Mouse (Mus musculus) brown adipose tissue, adult 24 weeks (tissue): ENCODE measurements around the gene Vip. TPM values are rescaled to one million over a fixed set of nuclear protein-coding genes. Genes with fewer than 3 reads are reported as not detected.
A peak's percentile ranks its signal among the peaks of the same experiment; 100 is the strongest.

Source experiments
- H3K27ac ChIP-seq: fragments of 200-500 bp; replicated peaks from 2 replicates; pipeline ENCODE4 v1.5.1; 2012; ENCODE audit warnings: low read depth, mild to moderate bottlenecking, low read length
- H3K4me1 ChIP-seq: fragments of 200-500 bp; 2 replicates; pipeline ENCODE4 v1.6.1; 2012; ENCODE audit warnings: low read length, mixed read lengths; ENCODE audit not compliant: control insufficient read depth, insufficient read depth, insufficient read length
- H3K4me3 ChIP-seq: fragments of 200-500 bp; 2 replicates; pipeline ENCODE4 v1.5.1; 2012; ENCODE audit warnings: low read depth, mild to moderate bottlenecking, low read length, moderate library complexity; ENCODE audit not compliant: insufficient read depth
- polyA plus RNA-seq: library from polyadenylated mRNA; stranded (reverse); fragments of >200 nt; gene quantifications from 2 replicates; pipeline ENCODE4 v1.2.4, GENCODE M21; 2012; ENCODE audit not compliant: missing spikeins, insufficient read depth, insufficient read length

The Vip gene
- not detected in 2 replicates for polyA plus RNA-seq

- Histone ChIP-seq H3K4me1 (no peaks in the 10 kb centered on the region), H3K27ac (no peak within 1 kb of the TSS), H3K4me3 (no peak within 1 kb of the TSS)
Observed at GRCm38 (mm10) chr10:5639112-5639511, at the start of gene Vip. TSS of gene Vip (plus strand) at chr10:5639218.

DNA sequence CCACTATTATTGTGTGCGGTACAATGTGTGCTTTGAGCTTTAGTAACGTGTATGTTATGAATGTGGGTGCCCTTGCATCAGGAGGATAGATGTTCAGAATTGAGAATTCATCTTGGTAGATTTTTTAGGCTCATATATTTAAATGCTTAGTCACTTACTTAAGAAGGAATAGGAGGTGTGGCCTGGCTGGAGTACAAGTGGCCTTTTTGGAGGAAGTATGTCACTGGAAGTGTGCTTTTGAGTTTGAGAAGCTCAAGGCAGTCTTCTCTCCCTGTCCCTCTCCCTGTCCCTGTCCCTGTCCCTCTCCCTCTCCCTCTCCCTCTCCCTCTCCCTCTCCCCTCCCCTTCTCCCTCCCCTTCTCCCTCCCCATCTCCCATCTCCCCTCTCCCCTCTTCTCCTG lies 48.0 kb upstream of the Vip start:
- Histone ChIP-seq H3K4me3 (no peak overlapping the region), H3K4me1 (peaks cover 4% of the 10 kb centered on the region; the same call in 1 of the 2 replicates), H3K27ac (peak overlapping the region; percentile 100)

- Histone ChIP-seq H3K4me1 (peaks cover 4% of the 10 kb centered on the region; the same call in 1 of the 2 replicates), H3K27ac (peak overlapping the region; percentile 100), H3K4me3 (peak overlapping the region; percentile 42)
Observed at GRCm38 (mm10) chr10:5591996-5592395, 47.0 kb upstream of the Vip start.

DNA sequence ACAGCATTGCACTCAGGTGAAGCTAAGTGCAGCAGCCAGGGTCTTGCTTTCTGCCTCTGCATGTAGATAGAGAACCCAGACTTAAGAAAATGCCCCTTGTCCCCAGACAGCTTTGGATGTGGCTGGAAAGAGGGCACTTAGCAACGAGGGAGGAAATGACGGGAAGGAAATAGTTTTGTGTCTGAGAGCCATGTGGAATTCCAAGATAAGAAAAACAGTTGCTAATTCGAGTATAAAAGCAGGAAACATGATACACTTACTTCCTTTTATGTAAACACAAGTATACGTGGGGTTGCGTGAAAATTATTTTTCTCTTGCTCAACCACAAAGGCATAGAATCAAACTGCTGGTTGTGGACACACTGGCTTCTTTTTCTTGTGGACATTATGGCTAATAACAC lies 45.6 kb upstream of the Vip start, which contains the start of gene Myct1:
Gene Myct1 (plus strand): TSS at position 312 of the 400 bp plus-strand sequence.
- H3K27ac ChIP-seq = peak within 1 kb of the TSS; percentile 94
- H3K4me3 ChIP-seq = peak within 1 kb of the TSS; percentile 71
- peaks cover 4% of the 10 kb centered on the region; the same call in 1 of the 2 replicates for H3K4me1 ChIP-seq

DNA sequence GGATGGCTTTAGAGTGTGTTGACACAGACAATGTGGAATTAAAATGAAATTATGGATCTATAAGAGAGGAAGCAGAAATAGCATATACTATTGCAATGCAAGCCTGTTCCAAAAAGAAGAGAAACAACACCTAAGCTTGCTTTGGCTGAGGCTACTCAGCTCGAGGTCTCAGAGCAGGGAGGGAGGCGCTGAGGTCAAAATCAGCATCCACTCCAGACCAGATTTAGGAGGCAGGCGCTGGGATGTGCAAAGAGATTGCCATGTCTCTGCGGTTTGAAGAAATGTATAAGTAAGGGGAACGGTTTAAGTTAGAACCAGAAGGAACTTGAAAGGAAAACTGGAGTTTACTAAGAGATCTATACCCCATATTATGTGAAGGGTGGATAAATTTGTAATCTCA lies 44.6 kb upstream of the Vip start:
- Histone ChIP-seq H3K4me1 (peaks cover 4% of the 10 kb centered on the region; the same call in 1 of the 2 replicates), H3K4me3 (peak overlapping the region; percentile 71), H3K27ac (peak overlapping the region; percentile 88)

DNA sequence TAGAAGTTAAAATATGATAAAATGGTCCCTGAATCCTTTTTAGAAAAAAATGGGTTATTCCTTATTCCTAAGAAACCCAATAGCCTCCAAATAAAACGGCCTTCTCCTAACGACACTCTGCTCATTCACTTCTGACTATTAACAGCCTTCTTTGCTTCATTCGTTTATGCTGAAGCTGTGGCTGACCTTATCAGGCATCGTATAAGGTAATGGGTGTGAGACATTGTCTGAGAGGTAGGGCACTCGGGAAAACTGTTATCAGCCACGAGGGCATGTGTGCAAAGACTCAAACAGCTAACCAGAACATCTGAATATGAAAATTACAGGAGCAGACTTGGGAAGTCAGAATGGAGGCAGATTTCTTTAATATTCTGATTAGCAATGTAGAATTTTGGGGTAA lies 42.5 kb upstream of the Vip start:
- Histone ChIP-seq H3K4me1 (peaks cover 4% of the 10 kb centered on the region; the same call in 1 of the 2 replicates), H3K27ac (peak overlapping the region; percentile 38; the same call in 1 of the 2 replicates), H3K4me3 (peak overlapping the region; percentile 49)

DNA sequence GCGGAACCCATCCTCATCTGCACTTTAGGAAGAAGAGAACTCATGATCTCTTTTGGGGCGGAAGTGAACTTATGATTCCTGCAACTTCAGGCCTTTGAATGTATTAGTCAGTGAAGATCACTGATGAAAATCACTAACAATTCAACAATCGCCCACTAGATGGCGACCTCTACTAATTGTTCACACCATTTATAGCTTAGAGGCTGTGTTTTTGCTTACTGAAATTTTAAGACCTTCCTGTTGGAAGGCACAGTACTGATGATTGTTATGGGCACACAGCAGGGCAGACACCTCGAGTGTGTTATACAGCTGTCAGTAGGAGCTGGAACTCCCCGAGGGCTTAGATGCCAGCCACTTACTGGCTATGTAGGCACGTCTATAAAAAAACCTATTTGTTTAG lies 38.9 kb upstream of the Vip start:
- no peak overlapping the region for H3K4me3 ChIP-seq

GRCm38 (mm10) chr10:5603512-5603911 lies 35.5 kb upstream of the Vip start:
- H3K4me1 ChIP-seq = peaks cover 4% of the 10 kb centered on the region; the same call in 1 of the 2 replicates
- H3K27ac ChIP-seq = no peak overlapping the region; the same call in 1 of the 2 replicates
- H3K4me3 ChIP-seq = 0 out of 2 replicates have a peak overlapping the region, but pooled peaks have one; percentile 1

More for the DNA sequence above, 38.9 kb upstream of the Vip start:
- Histone ChIP-seq H3K4me1 (peaks cover 4% of the 10 kb centered on the region; the same call in 1 of the 2 replicates), H3K27ac (no peak overlapping the region)

GRCm38 (mm10) chr10:5604371-5604770 lies 34.6 kb upstream of the Vip start:
- Histone ChIP-seq H3K4me3 (no peak overlapping the region), H3K4me1 (peaks cover 4% of the 10 kb centered on the region; the same call in 1 of the 2 replicates), H3K27ac (no peak overlapping the region)

GRCm38 (mm10) chr10:5608874-5609273 lies 30.1 kb upstream of the Vip start:
- Histone ChIP-seq H3K4me3 (no peak overlapping the region), H3K27ac (no peak overlapping the region), H3K4me1 (no peaks in the 10 kb centered on the region)

- H3K4me3 ChIP-seq = no peak overlapping the region
- no peaks in the 10 kb centered on the region for H3K4me1 ChIP-seq
Observed at GRCm38 (mm10) chr10:5615186-5616040, 23.6 kb upstream of the Vip start.

DNA sequence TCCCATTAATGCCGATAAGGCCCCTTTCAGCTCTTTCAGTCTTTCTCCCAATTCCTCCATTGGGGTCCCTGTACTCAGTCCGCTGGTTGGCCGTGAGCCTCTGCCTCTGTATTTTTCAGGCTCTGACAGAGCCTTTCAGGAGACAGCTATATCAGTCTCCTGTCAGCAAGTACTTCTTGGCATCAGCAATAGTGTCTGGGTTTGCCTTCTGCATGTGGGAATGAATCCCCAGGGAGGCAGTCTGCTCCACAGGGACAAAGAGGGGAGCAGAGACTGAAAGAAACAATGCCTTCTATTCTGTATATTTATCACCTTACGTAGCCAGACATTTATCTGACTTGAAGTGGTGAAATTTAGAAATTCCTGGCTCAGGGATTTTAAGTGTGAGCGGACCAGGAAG lies 12.8 kb upstream of the Vip start:
- no peak overlapping the region for H3K4me3 ChIP-seq
- no peak overlapping the region for H3K27ac ChIP-seq
- no peaks in the 10 kb centered on the region for H3K4me1 ChIP-seq

More at GRCm38 (mm10) chr10:5615186-5616040, 23.6 kb upstream of the Vip start:
- H3K27ac ChIP-seq = no peak overlapping the region

DNA sequence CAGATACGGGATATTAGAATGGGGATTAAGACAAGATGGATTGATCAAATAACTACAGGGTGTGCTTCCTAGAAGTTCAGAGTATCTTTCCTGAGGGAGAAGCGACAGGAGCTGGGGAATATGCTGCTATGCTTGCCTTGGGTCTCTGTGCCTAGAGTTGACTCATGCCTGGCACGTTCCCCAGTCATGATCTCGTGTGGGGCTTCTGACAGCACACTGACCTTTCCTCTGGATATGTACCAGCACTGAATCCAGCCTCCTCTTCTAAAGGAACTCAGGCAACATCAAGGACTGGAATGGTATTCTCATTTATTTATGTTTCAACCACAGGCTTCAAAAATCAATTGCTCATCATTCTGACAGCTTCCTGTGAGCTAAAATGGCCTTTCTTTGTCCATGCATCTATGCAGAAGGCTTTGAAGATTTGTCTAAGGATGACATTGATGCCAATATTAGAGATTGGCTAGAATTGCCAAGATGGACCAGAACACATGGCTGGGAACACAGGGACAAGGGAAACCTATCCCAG lies 5.3 kb upstream of the Vip start:
- Histone ChIP-seq H3K27ac (no peak overlapping the region), H3K4me3 (no peak overlapping the region), H3K4me1 (no peaks in the 10 kb centered on the region)

DNA sequence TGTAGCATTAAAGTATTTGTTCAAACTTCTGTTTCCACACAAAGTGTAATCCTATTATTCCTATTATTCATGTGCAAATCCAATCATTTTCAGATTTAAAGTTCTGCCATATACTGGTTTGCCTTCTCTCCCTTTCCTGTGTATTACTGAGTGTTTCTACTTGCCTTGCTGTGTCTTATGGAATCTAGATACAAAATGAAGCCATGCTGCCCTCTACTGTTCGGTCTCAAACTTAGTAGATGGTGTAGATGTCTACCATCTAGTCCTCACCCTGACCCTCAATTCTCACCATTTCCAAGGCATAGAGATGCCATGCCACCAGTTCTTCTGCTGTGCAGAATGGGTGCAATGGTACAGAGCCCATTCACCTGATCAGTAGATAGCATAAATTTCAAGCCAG lies 4.7 kb upstream of the Vip start:
- H3K27ac ChIP-seq = no peak overlapping the region
- H3K4me3 ChIP-seq = no peak overlapping the region
- H3K4me1 ChIP-seq = no peaks in the 10 kb centered on the region

DNA sequence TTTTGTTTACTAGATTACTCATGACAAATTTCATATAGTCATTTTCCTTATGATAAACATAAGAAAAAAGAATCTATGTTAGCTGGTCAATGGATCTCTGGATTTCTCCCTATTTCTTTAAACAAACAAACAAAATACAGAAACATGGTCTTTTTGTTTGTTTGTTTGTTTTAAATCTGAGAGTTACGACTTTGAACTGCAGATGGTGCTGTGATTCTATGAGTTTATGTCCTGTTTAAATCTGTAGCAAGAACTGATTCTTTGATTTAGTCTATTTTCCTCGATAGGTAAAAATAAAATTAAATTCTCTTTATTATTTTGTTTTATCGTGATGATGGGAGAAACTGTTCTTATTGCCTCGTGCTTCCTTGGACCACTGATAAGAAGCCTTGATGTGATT lies 1.7 kb upstream of the Vip start:
- no peaks in the 10 kb centered on the region for H3K4me1 ChIP-seq
- H3K27ac ChIP-seq = no peak overlapping the region
- no peak overlapping the region for H3K4me3 ChIP-seq
